Mouse (Mus musculus): ENCODE measurements around the gene Gm28036. TPM values are rescaled to one million over a fixed set of nuclear protein-coding genes. Genes with fewer than 3 reads are reported as not detected.
"Not testable (repeated sequence)": the region's sequence is repeated elsewhere in the genome, so short reads cannot be mapped to it uniquely, and the experiment has no call there.

The Gm28036 gene
- polyA plus RNA-seq, 1 experiment from 2014 or later, result 16.2 TPM

DNA sequence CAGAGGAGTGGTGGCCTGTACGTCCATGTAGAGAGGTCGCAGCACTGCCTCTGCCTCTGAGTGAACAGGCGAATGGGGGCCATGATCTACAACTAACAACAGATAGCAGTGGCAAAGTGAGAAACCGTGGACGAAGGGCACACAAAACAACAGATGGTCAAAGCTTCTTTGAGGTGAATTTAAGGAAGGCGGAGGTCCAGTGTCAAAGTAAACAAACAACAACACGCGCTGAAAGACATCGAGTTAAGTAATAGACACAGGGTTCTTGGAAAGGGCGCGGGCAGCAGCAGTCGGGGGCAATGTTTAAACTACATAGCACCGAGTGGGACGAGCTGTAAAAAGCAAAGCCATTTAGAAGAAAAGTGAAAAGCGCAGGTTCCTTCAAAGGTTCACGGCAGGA lies 16.5 kb upstream of the Gm28036 start:
- no peak for DNase-seq (ENCODE audit: low spot score)
- Histone ChIP-seq H3K36me3 (ENCODE audit: control insufficient read depth, insufficient read depth, low read length) (peaks cover 31% of the 10 kb centered on the region), H3K9me3 (replicated peaks; ENCODE audit: control insufficient read depth, low read length) (no peaks in the 10 kb centered on the region), H3K4me2 (ENCODE audit: low read length) (peak overlapping the region; percentile 77), H3K27me3 (replicated peaks; ENCODE audit: control insufficient read depth, insufficient read depth, low read length) (no peaks in the 10 kb centered on the region), H3K9ac (ENCODE audit: low read length) (peak overlapping the region; percentile 84), H3K4me3 (ENCODE audit: low read depth, low read length) (peak overlapping the region; percentile 75), H3K4me1 (ENCODE audit: control insufficient read depth, insufficient read depth, low read length) (peaks cover 4% of the 10 kb centered on the region; the same call in 1 of the 2 replicates), H3K27ac (ENCODE audit: low read depth, low read length) (peak overlapping the region; percentile 91)
- no peak for ATAC-seq
- whole genome bisulfite sequencing, result 2% methylated on average over 16 of the region's 16 CpGs

DNA sequence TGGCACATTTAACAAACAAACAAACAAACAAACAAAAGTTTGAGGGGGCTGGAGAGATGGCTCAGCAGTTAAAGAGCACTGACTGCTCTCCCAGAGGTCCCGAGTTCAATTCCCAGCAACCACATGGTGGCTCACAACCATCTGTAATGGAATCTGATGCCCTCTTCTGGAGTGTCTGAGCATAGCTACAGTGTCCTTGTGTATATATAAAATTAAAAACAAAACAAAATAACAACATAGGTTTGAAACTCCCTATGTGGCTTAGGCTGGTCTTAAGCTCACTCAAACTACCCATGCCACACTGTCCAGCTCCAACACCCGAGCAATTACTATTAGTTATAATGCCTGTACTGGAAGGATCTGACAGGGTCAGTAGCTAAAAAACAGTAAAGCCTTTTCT lies 15.9 kb upstream of the Gm28036 start:
- DNase-seq (ENCODE audit: low spot score) (no peak), ATAC-seq (no peak)
- Histone ChIP-seq H3K27me3 (replicated peaks; ENCODE audit: control insufficient read depth, insufficient read depth, low read length) (no peaks in the 10 kb centered on the region), H3K4me2 (ENCODE audit: low read length) (peak overlapping the region; percentile 77), H3K4me3 (ENCODE audit: low read depth, low read length) (peak overlapping the region; percentile 75; the same call in 1 of the 2 replicates), H3K36me3 (ENCODE audit: control insufficient read depth, insufficient read depth, low read length) (peaks cover 26% of the 10 kb centered on the region), H3K4me1 (ENCODE audit: control insufficient read depth, insufficient read depth, low read length) (peaks cover 4% of the 10 kb centered on the region; the same call in 1 of the 2 replicates), H3K9me3 (replicated peaks; ENCODE audit: control insufficient read depth, low read length) (no peaks in the 10 kb centered on the region), H3K27ac (ENCODE audit: low read depth, low read length) (no peak overlapping the region), H3K9ac (ENCODE audit: low read length) (no peak overlapping the region)
- WGBS, result 82% methylated on average over 2 of the region's 2 CpGs

GRCm38 (mm10) chr2:156135695-156136094 lies 8.8 kb upstream of the Gm28036 start:
- Histone ChIP-seq H3K9ac (ENCODE audit: low read length) (no peak overlapping the region), H3K4me3 (ENCODE audit: low read depth, low read length) (no peak overlapping the region), H3K9me3 (replicated peaks; ENCODE audit: control insufficient read depth, low read length) (no peaks in the 10 kb centered on the region), H3K36me3 (ENCODE audit: control insufficient read depth, insufficient read depth, low read length) (peaks cover 18% of the 10 kb centered on the region), H3K27me3 (replicated peaks; ENCODE audit: control insufficient read depth, insufficient read depth, low read length) (no peaks in the 10 kb centered on the region), H3K4me2 (ENCODE audit: low read length) (no peak overlapping the region), H3K4me1 (ENCODE audit: control insufficient read depth, insufficient read depth, low read length) (no peaks in the 10 kb centered on the region), H3K27ac (ENCODE audit: low read depth, low read length) (no peak overlapping the region)
- ATAC-seq (no peak), DNase-seq (ENCODE audit: low spot score) (no peak)
- 85% methylated on average over 6 of the region's 6 CpGs for WGBS

DNA sequence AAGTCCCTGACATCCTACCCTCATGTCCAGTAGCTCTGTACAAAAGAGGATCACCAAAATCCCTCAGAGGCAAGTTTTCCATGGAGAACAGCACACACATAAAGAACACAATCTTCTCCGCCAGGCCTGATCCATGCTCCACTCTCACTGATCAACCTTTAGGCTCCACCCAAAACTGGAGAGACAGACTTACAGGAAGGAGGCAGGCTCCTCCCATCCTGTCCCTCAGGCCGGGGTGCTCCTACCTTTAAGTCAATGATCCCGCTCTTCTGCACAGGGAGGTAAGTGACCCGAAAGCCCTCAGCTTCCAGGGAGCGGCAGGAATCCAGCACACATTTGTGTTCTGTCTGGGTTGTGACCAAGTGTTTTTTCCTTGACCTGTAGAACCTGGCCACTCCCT lies 7.3 kb upstream of the Gm28036 start:
- ATAC-seq (no peak), DNase-seq (ENCODE audit: low spot score) (no peak)
- H3K9ac ChIP-seq (ENCODE audit: low read length), result no peak overlapping the region
- H3K9me3 ChIP-seq (replicated peaks; ENCODE audit: control insufficient read depth, low read length), result no peaks in the 10 kb centered on the region
- H3K36me3 ChIP-seq (ENCODE audit: control insufficient read depth, insufficient read depth, low read length), result peaks cover 15% of the 10 kb centered on the region
- H3K27me3 ChIP-seq (replicated peaks; ENCODE audit: control insufficient read depth, insufficient read depth, low read length), result no peaks in the 10 kb centered on the region
- no peaks in the 10 kb centered on the region for H3K4me1 ChIP-seq (ENCODE audit: control insufficient read depth, insufficient read depth, low read length)
- no peak overlapping the region for H3K27ac ChIP-seq (ENCODE audit: low read depth, low read length)
- no peak overlapping the region for H3K4me2 ChIP-seq (ENCODE audit: low read length)
- 89% methylated on average over 5 of the region's 5 CpGs for WGBS
- no peak overlapping the region for H3K4me3 ChIP-seq (ENCODE audit: low read depth, low read length)

DNA sequence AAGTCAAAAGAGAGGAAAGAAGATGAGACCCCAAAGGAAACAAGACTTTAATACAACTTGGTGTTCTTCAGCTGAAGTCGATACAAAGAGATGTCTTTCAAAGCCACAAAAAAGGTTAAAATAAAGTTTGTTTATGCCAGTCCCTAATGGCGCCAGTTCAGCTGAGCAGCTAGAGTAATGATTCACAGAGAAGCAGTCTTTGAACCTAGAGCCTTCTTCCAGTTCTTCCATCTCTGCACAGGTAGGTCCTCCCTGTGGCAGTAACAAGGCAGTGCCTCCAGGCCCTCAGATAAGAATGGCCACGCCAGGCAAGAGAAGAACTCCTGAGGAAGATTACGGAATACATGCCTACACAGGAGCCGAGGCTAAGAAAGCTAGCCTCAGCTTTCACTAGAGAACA lies 3.2 kb downstream of the Gm28036 start:
- Histone ChIP-seq H3K4me3 (ENCODE audit: low read depth, low read length) (no peak overlapping the region), H3K4me1 (ENCODE audit: control insufficient read depth, insufficient read depth, low read length) (no peaks in the 10 kb centered on the region), H3K36me3 (ENCODE audit: control insufficient read depth, insufficient read depth, low read length) (peaks cover 24% of the 10 kb centered on the region), H3K9me3 (replicated peaks; ENCODE audit: control insufficient read depth, low read length) (no peaks in the 10 kb centered on the region), H3K4me2 (ENCODE audit: low read length) (no peak overlapping the region), H3K27ac (ENCODE audit: low read depth, low read length) (no peak overlapping the region), H3K9ac (ENCODE audit: low read length) (no peak overlapping the region), H3K27me3 (replicated peaks; ENCODE audit: control insufficient read depth, insufficient read depth, low read length) (no peaks in the 10 kb centered on the region)
- 97% methylated on average over 5 of the region's 5 CpGs for WGBS
- ATAC-seq, result no peak
- no peak for DNase-seq (ENCODE audit: low spot score)

- Histone ChIP-seq H3K9ac (ENCODE audit: low read length) (no peak overlapping the region), H3K27ac (ENCODE audit: low read depth, low read length) (no peak overlapping the region), H3K27me3 (replicated peaks; ENCODE audit: control insufficient read depth, insufficient read depth, low read length) (no peaks in the 10 kb centered on the region), H3K4me3 (ENCODE audit: low read depth, low read length) (no peak overlapping the region), H3K4me1 (ENCODE audit: control insufficient read depth, insufficient read depth, low read length) (no peaks in the 10 kb centered on the region), H3K9me3 (replicated peaks; ENCODE audit: control insufficient read depth, low read length) (no peaks in the 10 kb centered on the region), H3K36me3 (ENCODE audit: control insufficient read depth, insufficient read depth, low read length) (peaks cover 12% of the 10 kb centered on the region), H3K4me2 (ENCODE audit: low read length) (no peak overlapping the region)
- ATAC-seq, result no peak
- no peak for DNase-seq (ENCODE audit: low spot score)
Measured at GRCm38 (mm10) chr2:156119566-156119965, 7.3 kb downstream of the Gm28036 start.

- Histone ChIP-seq H3K27ac (ENCODE audit: low read depth, low read length) (peak overlapping the region; percentile 93; the same call in 1 of the 2 replicates), H3K4me3 (ENCODE audit: low read depth, low read length) (peak overlapping the region; percentile 77), H3K4me2 (ENCODE audit: low read length) (peak overlapping the region; percentile 49), H3K9ac (ENCODE audit: low read length) (peak overlapping the region; percentile 97; the same call in 1 of the 2 replicates)
- not testable (repeated sequence) for H3K27me3 ChIP-seq (replicated peaks; ENCODE audit: control insufficient read depth, insufficient read depth, low read length); DNase-seq (ENCODE audit: low spot score); H3K4me1 ChIP-seq (ENCODE audit: control insufficient read depth, insufficient read depth, low read length); H3K36me3 ChIP-seq (ENCODE audit: control insufficient read depth, insufficient read depth, low read length); ATAC-seq; H3K9me3 ChIP-seq (replicated peaks; ENCODE audit: control insufficient read depth, low read length)
- WGBS, result 19% methylated on average over 5 of the region's 5 CpGs
Measured at GRCm38 (mm10) chr2:156112080-156112423, 14.8 kb downstream of the Gm28036 start.

DNA sequence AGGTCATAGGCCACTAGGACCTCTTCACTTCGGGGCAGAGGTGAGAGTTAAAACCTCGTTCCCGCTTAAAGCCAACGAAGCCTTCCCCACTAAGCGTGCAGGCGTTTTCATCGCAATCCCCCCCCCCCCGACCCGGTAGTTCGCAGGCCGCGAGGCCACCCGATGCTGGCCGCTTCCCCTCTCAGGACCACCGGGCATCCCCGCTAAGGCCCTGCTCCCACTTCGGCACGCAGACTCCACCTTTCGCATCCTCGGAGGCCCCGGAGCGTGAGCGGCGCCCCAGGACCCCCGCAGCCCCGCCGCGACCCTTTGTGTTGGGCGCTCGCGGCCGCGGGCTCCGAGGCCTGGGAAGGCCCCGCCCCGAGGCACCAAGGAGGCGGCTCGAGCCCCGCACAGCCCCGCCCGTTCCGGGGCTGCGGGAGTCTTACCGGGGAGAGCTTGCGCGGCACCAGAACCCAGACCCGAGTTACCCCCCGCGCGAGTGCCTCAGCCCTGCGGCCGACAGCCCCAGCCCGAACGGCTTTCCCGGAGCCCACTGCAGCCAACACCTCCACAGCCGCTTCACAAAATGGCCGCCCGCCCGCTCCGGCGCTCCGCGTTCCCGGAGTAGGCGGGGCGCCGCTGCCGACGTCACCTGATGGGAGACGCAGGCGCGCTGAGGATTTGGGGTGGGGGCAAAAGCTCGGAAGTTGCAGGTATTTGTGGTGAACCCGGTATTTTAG lies 15.4 kb downstream of the Gm28036 start, which contains the start of the genes Cpne1 and Rbm12:
TSS of gene Cpne1 (minus strand) at position 608 of the 722 bp plus-strand sequence.
TSS of gene Rbm12 (minus strand) at position 621 of the 722 bp plus-strand sequence.
- peaks cover 9% of the 10 kb centered on the region for H3K4me1 ChIP-seq (ENCODE audit: control insufficient read depth, insufficient read depth, low read length)
- H3K27me3 ChIP-seq (replicated peaks; ENCODE audit: control insufficient read depth, insufficient read depth, low read length), result no peaks in the 10 kb centered on the region
- H3K9ac ChIP-seq (ENCODE audit: low read length), result peak within 1 kb of the TSS; percentile 97
- peak within 1 kb of the TSS; percentile 93 for H3K27ac ChIP-seq (ENCODE audit: low read depth, low read length)
- under 1% methylated on average over 70 of the region's 74 CpGs for WGBS
- ATAC-seq (peak; percentile 96), DNase-seq (ENCODE audit: low spot score) (peak; percentile 96)
- no peaks in the 10 kb centered on the region for H3K36me3 ChIP-seq (ENCODE audit: control insufficient read depth, insufficient read depth, low read length)
- H3K4me2 ChIP-seq (ENCODE audit: low read length), result peak within 1 kb of the TSS; percentile 75
- H3K9me3 ChIP-seq (replicated peaks; ENCODE audit: control insufficient read depth, low read length), result no peaks in the 10 kb centered on the region
- H3K4me3 ChIP-seq (ENCODE audit: low read depth, low read length), result peak within 1 kb of the TSS; percentile 77

DNA sequence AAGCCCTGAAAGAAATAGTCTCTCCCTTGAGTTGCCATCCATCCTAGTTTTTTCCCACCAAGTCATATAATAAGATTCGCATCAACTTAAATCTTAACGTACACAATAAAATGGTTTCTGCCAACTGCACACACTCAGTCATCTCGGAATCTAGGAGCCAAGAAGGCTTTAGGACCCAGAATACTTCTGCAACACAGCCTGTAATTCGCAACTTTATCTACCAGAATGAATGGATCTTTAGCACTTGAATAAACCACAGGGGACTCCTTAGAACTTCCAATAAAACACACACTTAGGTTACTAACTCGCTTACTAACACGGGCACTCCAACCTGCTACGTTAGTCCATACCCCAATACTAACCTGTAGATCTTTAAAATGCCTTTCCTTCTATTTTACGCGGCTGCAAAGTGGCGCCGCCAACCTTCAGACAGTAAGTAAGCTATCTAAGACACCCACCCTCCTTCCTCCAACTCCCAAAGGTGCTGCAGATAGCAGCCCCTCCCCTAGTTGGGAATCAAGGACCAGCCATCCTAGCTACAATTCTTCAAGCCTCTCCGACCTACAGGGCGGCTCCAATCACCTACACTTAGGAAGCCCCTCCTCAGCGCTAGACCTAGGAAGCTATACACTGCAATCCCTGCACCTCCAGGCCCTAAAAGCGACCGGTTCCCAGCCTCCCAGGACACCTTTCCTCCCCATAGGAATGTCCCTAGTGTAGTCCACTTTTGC lies 16.1 kb downstream of the Gm28036 start:
- ATAC-seq, result peak; percentile 61
- Histone ChIP-seq H3K27ac (ENCODE audit: low read depth, low read length) (peak overlapping the region; percentile 93), H3K4me1 (ENCODE audit: control insufficient read depth, insufficient read depth, low read length) (peaks cover 9% of the 10 kb centered on the region), H3K4me2 (ENCODE audit: low read length) (peak overlapping the region; percentile 75), H3K9me3 (replicated peaks; ENCODE audit: control insufficient read depth, low read length) (no peaks in the 10 kb centered on the region), H3K27me3 (replicated peaks; ENCODE audit: control insufficient read depth, insufficient read depth, low read length) (no peaks in the 10 kb centered on the region), H3K4me3 (ENCODE audit: low read depth, low read length) (peak overlapping the region; percentile 77), H3K9ac (ENCODE audit: low read length) (peak overlapping the region; percentile 97), H3K36me3 (ENCODE audit: control insufficient read depth, insufficient read depth, low read length) (no peaks in the 10 kb centered on the region)
- 1% methylated on average over 16 of the region's 16 CpGs for WGBS
- DNase-seq (ENCODE audit: low spot score), result peak; percentile 63
